Mouse (Mus musculus) spleen, adult 2 months (tissue): ENCODE results near the gene Psmd3.

Experiments
- CTCF ChIP-seq: fragments of 200-500 bp; IDR thresholded peaks from 2 replicates; pipeline ENCODE4 v1.5.1; 2011; ENCODE audit warnings: mild to moderate bottlenecking, inconsistent platforms; ENCODE audit not compliant: insufficient read depth, insufficient read length, insufficient replicate concordance; ENCODE audit errors: extremely low read depth
- POLR2A ChIP-seq: fragments of 200-500 bp; IDR thresholded peaks from 2 replicates; pipeline ENCODE4 v1.6.1; 2011; ENCODE audit warnings: low read depth, low read length, inconsistent platforms

DNA sequence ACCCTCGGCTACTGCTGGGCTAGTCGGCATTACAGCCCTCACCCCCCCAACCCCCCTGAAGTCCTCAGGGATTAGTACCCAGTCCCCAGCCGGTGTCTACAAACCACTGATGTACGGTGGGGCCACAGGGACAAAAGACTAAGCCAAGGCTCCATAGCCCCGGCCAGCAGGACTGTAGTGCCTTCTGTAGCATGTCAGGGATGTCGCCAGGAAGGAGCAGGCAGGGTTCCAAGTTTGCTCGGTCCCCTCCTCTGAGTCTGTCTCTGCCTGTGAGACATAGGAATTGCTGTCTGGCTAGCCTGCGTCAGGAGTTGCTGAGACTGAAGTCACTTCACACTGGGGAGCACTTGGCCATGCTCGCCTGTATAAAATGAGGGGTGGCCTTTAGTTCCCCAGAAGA, 11.9 kb downstream of the Psmd3 start:
- no peak for TF ChIP-seq CTCF
- no peak for TF ChIP-seq POLR2A
